Mouse (Mus musculus) NIH3T3 (cell line): ENCODE data around the gene Clec18a.
"Not testable (repeated sequence)": the region's sequence is repeated elsewhere in the genome, so short reads cannot be mapped to it uniquely, and the experiment has no call there.

Source experiments
- DNase-seq: peaks from one replicate; pipeline ENCODE4 v3.0.0-alpha.2; 2012; ENCODE audit warnings: low read depth

The Clec18a gene

GRCm38 (mm10) chr8:111056158-111056663 lies 36.0 kb downstream of the Clec18a start, which contains the start of gene Exosc6:
Exosc6 (plus strand) TSS chr8:111056339.
- peak; percentile 98 for DNase-seq

GRCm38 (mm10) chr8:111055661-111056060 lies 36.6 kb downstream of the Clec18a start:
- DNase-seq, result no peak

- no peak for DNase-seq
These were observed 37.1 kb downstream of the Clec18a start for GRCm38 (mm10) chr8:111055031-111055634.

- DNase-seq, result peak; percentile 37
These were observed 38.3 kb downstream of the Clec18a start for GRCm38 (mm10) chr8:111053827-111054518.

- DNase-seq, result no peak
These were observed 43.1 kb downstream of the Clec18a start for GRCm38 (mm10) chr8:111049106-111049505.

- DNase-seq, result peak; percentile 57
These were observed 43.5 kb downstream of the Clec18a start for GRCm38 (mm10) chr8:111048694-111049093.

GRCm38 (mm10) chr8:111044003-111044734 lies 48.1 kb downstream of the Clec18a start:
- DNase-seq, result peak; percentile 40

GRCm38 (mm10) chr8:111042546-111042945 lies 49.7 kb downstream of the Clec18a start:
- no peak for DNase-seq

GRCm38 (mm10) chr8:111036591-111036990 lies 55.6 kb downstream of the Clec18a start:
- no peak for DNase-seq

- peak; percentile 62 for DNase-seq
These were observed 58.0 kb downstream of the Clec18a start for GRCm38 (mm10) chr8:111034276-111034675.

GRCm38 (mm10) chr8:111033482-111034215 lies 58.6 kb downstream of the Clec18a start:
- peak; percentile 100 for DNase-seq

- no peak for DNase-seq
These were observed 59.3 kb downstream of the Clec18a start, which contains the start of gene Aars for GRCm38 (mm10) chr8:111032916-111033315. Aars (plus strand) TSS chr8:111033144.

- no peak for DNase-seq
These were observed 60.7 kb downstream of the Clec18a start, which contains the start of gene Ddx19b for GRCm38 (mm10) chr8:111031572-111031971. Ddx19b (minus strand) TSS chr8:111031751.

GRCm38 (mm10) chr8:111030045-111030444 lies 62.2 kb downstream of the Clec18a start:
- no peak for DNase-seq

GRCm38 (mm10) chr8:111029589-111029988 lies 62.6 kb downstream of the Clec18a start:
- DNase-seq, result no peak

- peak; percentile 80 for DNase-seq
These were observed 64.8 kb downstream of the Clec18a start for GRCm38 (mm10) chr8:111027391-111027937.

GRCm38 (mm10) chr8:111026609-111027008 lies 65.6 kb downstream of the Clec18a start:
- DNase-seq, result not testable (repeated sequence)

- DNase-seq, result not testable (repeated sequence)
These were observed 81.8 kb downstream of the Clec18a start for GRCm38 (mm10) chr8:111010230-111010991.
